Mouse (Mus musculus): ENCODE results near the gene 2410004P03Rik.
A peak's percentile ranks its signal among the peaks of the same experiment; 100 is the strongest.

Gene 2410004P03Rik

GRCm38 (mm10) chr12:17011100-17011870, at the start of gene 2410004P03Rik:
Gene 2410004P03Rik, minus strand, starts transcription at chr12:17011727.
- DNase-seq (ENCODE audit: low read depth, low spot score): peak; percentile 65

- DNase-seq (ENCODE audit: low read depth, low spot score): no peak
Measured at GRCm38 (mm10) chr12:17061183-17061722, 49.7 kb upstream of the 2410004P03Rik start.

- no peak for DNase-seq (ENCODE audit: low read depth, low spot score)
Measured at GRCm38 (mm10) chr12:17058490-17058889, 47.0 kb upstream of the 2410004P03Rik start.

- DNase-seq (ENCODE audit: low read depth, low spot score): no peak
Measured at GRCm38 (mm10) chr12:17057110-17057509, 45.6 kb upstream of the 2410004P03Rik start.

GRCm38 (mm10) chr12:17055766-17056165, 44.2 kb upstream of the 2410004P03Rik start:
- DNase-seq (ENCODE audit: low read depth, low spot score): no peak

GRCm38 (mm10) chr12:17054691-17055090, 43.2 kb upstream of the 2410004P03Rik start:
- no peak for DNase-seq (ENCODE audit: low read depth, low spot score)

- DNase-seq (ENCODE audit: low read depth, low spot score): no peak
Measured at GRCm38 (mm10) chr12:17052673-17053072, 41.1 kb upstream of the 2410004P03Rik start.

- DNase-seq (ENCODE audit: low read depth, low spot score): no peak
Measured at GRCm38 (mm10) chr12:17051057-17051456, 39.5 kb upstream of the 2410004P03Rik start.

GRCm38 (mm10) chr12:17049796-17050195, 38.3 kb upstream of the 2410004P03Rik start:
- no peak for DNase-seq (ENCODE audit: low read depth, low spot score)

- no peak for DNase-seq (ENCODE audit: low read depth, low spot score)
Measured at GRCm38 (mm10) chr12:17048979-17049612, 37.6 kb upstream of the 2410004P03Rik start.

- no peak for DNase-seq (ENCODE audit: low read depth, low spot score)
Measured at GRCm38 (mm10) chr12:17043311-17043710, 31.8 kb upstream of the 2410004P03Rik start.

GRCm38 (mm10) chr12:17040567-17040966, 29.0 kb upstream of the 2410004P03Rik start:
- no peak for DNase-seq (ENCODE audit: low read depth, low spot score)

GRCm38 (mm10) chr12:17039415-17039814, 27.9 kb upstream of the 2410004P03Rik start:
- DNase-seq (ENCODE audit: low read depth, low spot score): no peak

GRCm38 (mm10) chr12:17038246-17038645, 26.7 kb upstream of the 2410004P03Rik start:
- no peak for DNase-seq (ENCODE audit: low read depth, low spot score)

GRCm38 (mm10) chr12:17037053-17037610, 25.6 kb upstream of the 2410004P03Rik start:
- DNase-seq (ENCODE audit: low read depth, low spot score): no peak

GRCm38 (mm10) chr12:17036532-17036931, 25.0 kb upstream of the 2410004P03Rik start:
- no peak for DNase-seq (ENCODE audit: low read depth, low spot score)

GRCm38 (mm10) chr12:17035128-17035527, 23.6 kb upstream of the 2410004P03Rik start:
- DNase-seq (ENCODE audit: low read depth, low spot score): no peak

- no peak for DNase-seq (ENCODE audit: low read depth, low spot score)
Measured at GRCm38 (mm10) chr12:17034671-17035070, 23.1 kb upstream of the 2410004P03Rik start.

GRCm38 (mm10) chr12:17033464-17033841, 21.9 kb upstream of the 2410004P03Rik start:
- DNase-seq (ENCODE audit: low read depth, low spot score): no peak

- peak; percentile 73 for DNase-seq (ENCODE audit: low read depth, low spot score)
Measured at GRCm38 (mm10) chr12:17032694-17033463, 21.4 kb upstream of the 2410004P03Rik start.

GRCm38 (mm10) chr12:17024554-17025110, 13.1 kb upstream of the 2410004P03Rik start:
- no peak for DNase-seq (ENCODE audit: low read depth, low spot score)

Data from retina, postnatal 7 days (tissue).